Mouse (Mus musculus): ENCODE measurements at regions not wholly inside any gene's neighbourhood (a gene's known extent, or its start where the extent isn't known, plus 50 kb on each side); places are given as distances from the start of the nearest gene placed in this dataset.

GRCm38 (mm10) chr2:161387054-161387453 is 278.2 kb upstream of the Chd6 start:
- no peaks in the 10 kb centered on the region for H3K4me1 ChIP-seq (ENCODE audit: control insufficient read depth in 1 of 2, insufficient read depth in 2 of 2, low read length in 2 of 2)
- H3K27me3 ChIP-seq (ENCODE audit: control insufficient read depth in 1 of 2, insufficient read depth in 2 of 2, low read length in 2 of 2): no peaks in the 10 kb centered on the region
- H3K9ac ChIP-seq (ENCODE audit: control insufficient read depth, low read depth, low read length, poor library complexity, severe bottlenecking): no peak overlapping the region
- no peak for DNase-seq (ENCODE audit: low read depth, low spot score)
- H3K9me3 ChIP-seq (replicated peaks; ENCODE audit: insufficient read depth, low read length): no peaks in the 10 kb centered on the region
- H3K79me2 ChIP-seq (ENCODE audit: control insufficient read depth, insufficient read depth, low read length, poor library complexity): no peaks in the 10 kb centered on the region
- TF ChIP-seq RCOR1 (IDR thresholded peaks at IDR 0.05; ENCODE audit: low read depth, low read length) (no peak), ZMIZ1 (IDR thresholded peaks at IDR 0.05; ENCODE audit: low read depth, low read length) (no peak), USF1 (IDR thresholded peaks at IDR 0.05; ENCODE audit: low read depth, low read length) (no peak), ELF1 (IDR thresholded peaks at IDR 0.05; ENCODE audit: low read depth, low read length) (no peak), MYB (IDR thresholded peaks at IDR 0.05; ENCODE audit: low read depth, low read length) (no peak), CHD2 (IDR thresholded peaks at IDR 0.05; ENCODE audit: low read length) (no peak), MAX (IDR thresholded peaks at IDR 0.05; ENCODE audit: low read length) (no peak), MXI1 (IDR thresholded peaks at IDR 0.05; ENCODE audit: low read depth, low read length) (no peak), POLR2AphosphoS5 (IDR thresholded peaks at IDR 0.05; ENCODE audit: borderline replicate concordance, low read depth, low read length) (no peak)
- H3K36me3 ChIP-seq (ENCODE audit: control insufficient read depth in 1 of 2, insufficient read depth in 2 of 2, low read length in 2 of 2): no peaks in the 10 kb centered on the region
- no peak overlapping the region for H3K4me3 ChIP-seq (ENCODE audit: control insufficient read depth in 1 of 2, insufficient read depth in 1 of 2, low read depth in 2 of 2, low read length in 2 of 2)
- H3K27ac ChIP-seq (ENCODE audit: control insufficient read depth, low read depth, low read length): no peak overlapping the region

GRCm38 (mm10) chr2:161382411-161382810 is 273.5 kb upstream of the Chd6 start:
- H3K27me3 ChIP-seq (ENCODE audit: control insufficient read depth in 1 of 2, insufficient read depth in 2 of 2, low read length in 2 of 2): no peaks in the 10 kb centered on the region
- H3K27ac ChIP-seq (ENCODE audit: control insufficient read depth, low read depth, low read length): no peak overlapping the region
- no peaks in the 10 kb centered on the region for H3K4me1 ChIP-seq (ENCODE audit: control insufficient read depth in 1 of 2, insufficient read depth in 2 of 2, low read length in 2 of 2)
- no peak overlapping the region for H3K9ac ChIP-seq (ENCODE audit: control insufficient read depth, low read depth, low read length, poor library complexity, severe bottlenecking)
- H3K36me3 ChIP-seq (ENCODE audit: control insufficient read depth in 1 of 2, insufficient read depth in 2 of 2, low read length in 2 of 2): no peaks in the 10 kb centered on the region
- no peak overlapping the region for H3K4me3 ChIP-seq (ENCODE audit: control insufficient read depth in 1 of 2, insufficient read depth in 1 of 2, low read depth in 2 of 2, low read length in 2 of 2)
- DNase-seq (ENCODE audit: low read depth, low spot score): no peak
- H3K9me3 ChIP-seq (replicated peaks; ENCODE audit: insufficient read depth, low read length): no peaks in the 10 kb centered on the region
- H3K79me2 ChIP-seq (ENCODE audit: control insufficient read depth, insufficient read depth, low read length, poor library complexity): no peaks in the 10 kb centered on the region
- TF ChIP-seq MEF2A (IDR thresholded peaks at IDR 0.05; ENCODE audit: extremely low read depth, insufficient replicate concordance, low read depth, low read length, poor library complexity, severe bottlenecking) (no peak), MAX (IDR thresholded peaks at IDR 0.05; ENCODE audit: low read length) (no peak), GABPA (IDR thresholded peaks at IDR 0.05; ENCODE audit: low read depth, low read length) (no peak), TBP (IDR thresholded peaks at IDR 0.05; ENCODE audit: low read depth, low read length) (no peak)

GRCm38 (mm10) chr2:161378313-161378712 is 269.4 kb upstream of the Chd6 start:
- Histone ChIP-seq H3K27me3 (ENCODE audit: control insufficient read depth in 1 of 2, insufficient read depth in 2 of 2, low read length in 2 of 2) (no peaks in the 10 kb centered on the region), H3K27ac (ENCODE audit: control insufficient read depth, low read depth, low read length) (no peak overlapping the region), H3K36me3 (ENCODE audit: control insufficient read depth in 1 of 2, insufficient read depth in 2 of 2, low read length in 2 of 2) (no peaks in the 10 kb centered on the region), H3K4me1 (ENCODE audit: control insufficient read depth in 1 of 2, insufficient read depth in 2 of 2, low read length in 2 of 2) (no peaks in the 10 kb centered on the region), H3K9me3 (replicated peaks; ENCODE audit: insufficient read depth, low read length) (no peaks in the 10 kb centered on the region), H3K79me2 (ENCODE audit: control insufficient read depth, insufficient read depth, low read length, poor library complexity) (no peaks in the 10 kb centered on the region), H3K4me3 (ENCODE audit: control insufficient read depth in 1 of 2, insufficient read depth in 1 of 2, low read depth in 2 of 2, low read length in 2 of 2) (0 out of 4 replicates have a peak overlapping the region, but pooled peaks of 1 of the 2 experiments have one; percentile 3), H3K9ac (ENCODE audit: control insufficient read depth, low read depth, low read length, poor library complexity, severe bottlenecking) (no peak overlapping the region)
- peak; percentile 6 for DNase-seq (ENCODE audit: low read depth, low spot score)
- TF ChIP-seq ZNF384 (IDR thresholded peaks at IDR 0.05; ENCODE audit: low read depth, low read length): peak; percentile 65
- TF ChIP-seq MYB (IDR thresholded peaks at IDR 0.05; ENCODE audit: low read depth, low read length): no peak
